Mouse (Mus musculus) hindbrain, embryonic 12.5 days (tissue): ENCODE results near the gene Rln1. TPM values are rescaled to one million over a fixed set of nuclear protein-coding genes. Genes with fewer than 3 reads are reported as not detected.

Experiments used
- ATAC-seq: fragments of 200-750 bp; cut with Nextera tagmentation; 2 replicates; pipeline ENCODE4 v1.8.0; 2017; ENCODE audit warnings: moderate TSS enrichment; ENCODE audit not compliant: low FRiP score
- H3K27ac ChIP-seq: fragments of 300-500 bp; sonication (generic); 2 replicates; pipeline ENCODE4 v1.5.1; 2016; ENCODE audit warnings: mild to moderate bottlenecking
- H3K27me3 ChIP-seq: fragments of 300-500 bp; sonication (generic); 2 replicates; pipeline ENCODE4 v1.6.1; 2016; ENCODE audit warnings: mild to moderate bottlenecking
- H3K36me3 ChIP-seq: fragments of 300-500 bp; sonication (generic); 2 replicates; pipeline ENCODE4 v1.6.1; 2016; ENCODE audit warnings: mild to moderate bottlenecking
- H3K4me1 ChIP-seq: fragments of 300-500 bp; sonication (generic); 2 replicates; pipeline ENCODE4 v1.6.1; 2016
- H3K4me2 ChIP-seq: fragments of 300-500 bp; sonication (generic); replicated peaks from 2 replicates; pipeline ENCODE4 v1.6.1; 2016; ENCODE audit warnings: mild to moderate bottlenecking
- H3K4me3 ChIP-seq: fragments of 300-500 bp; sonication (generic); 2 replicates; pipeline ENCODE4 v1.5.1; 2016; ENCODE audit warnings: mild to moderate bottlenecking
- H3K9ac ChIP-seq: fragments of 300-500 bp; sonication (generic); 2 replicates; pipeline ENCODE4 v1.6.1; 2016; ENCODE audit warnings: mild to moderate bottlenecking, moderate library complexity
- H3K9me3 ChIP-seq: fragments of 300-500 bp; sonication (generic); replicated peaks from 2 replicates; pipeline ENCODE4 v1.6.1; 2016; ENCODE audit warnings: mild to moderate bottlenecking
- WGBS: fragments of 180-500 bp; shearing (Covaris S2); methylation state at CpG from one replicate; pipeline ENCODE4 v1.1.7; 2016; 5-methylcytosine and 5-hydroxymethylcytosine counted together
- polyA plus RNA-seq: library from polyadenylated mRNA; unstranded; fragments of >200 nt; fragmentation: Nextera tagmentation; extraction: Ambion mirVana; gene quantifications from 2 replicates; pipeline ENCODE4 v1.2.1, GENCODE M21; 2016

Gene Rln1
- polyA plus RNA-seq: 1.1 and 1.3 TPM in 2 replicates

DNA sequence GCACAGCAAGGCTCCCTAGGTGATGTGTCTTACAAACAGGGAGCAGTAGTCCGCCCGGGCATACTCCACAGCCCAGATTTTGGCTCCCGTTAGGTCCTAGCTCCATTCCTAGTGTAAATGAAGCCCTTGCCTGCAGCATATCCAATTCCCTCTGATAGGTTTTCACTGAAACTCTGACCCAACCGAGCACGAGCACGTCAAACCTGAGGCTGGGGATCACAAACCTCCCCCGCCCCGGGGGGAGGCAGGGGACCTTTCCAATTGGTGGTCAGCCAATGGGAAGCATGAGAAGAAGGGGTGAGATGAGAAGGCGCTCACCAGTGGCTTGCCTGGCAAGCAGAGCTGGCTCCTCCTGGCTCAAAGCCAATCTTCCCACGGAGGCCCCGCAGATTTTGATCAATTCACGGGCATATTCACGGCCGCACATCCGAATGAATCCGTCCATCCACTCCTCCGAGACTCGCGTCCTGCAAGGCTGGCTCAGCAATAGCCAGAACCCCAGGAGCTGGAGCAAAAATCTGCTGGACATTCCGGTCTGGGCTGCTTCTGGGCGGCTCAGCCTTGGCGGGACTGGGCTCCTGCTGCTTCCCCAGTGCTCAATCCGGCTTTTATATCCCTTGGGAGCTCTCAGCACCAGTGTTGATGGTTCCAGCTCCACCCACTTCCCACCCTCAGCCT lies at the start of gene Rln1:
Gene Rln1 (minus strand): TSS at position 603 of the 678 bp plus-strand sequence.
- Histone ChIP-seq H3K9me3 (no peaks in the 10 kb centered on the region), H3K9ac (peak within 1 kb of the TSS; percentile 56), H3K4me3 (peak within 1 kb of the TSS; percentile 35), H3K36me3 (no peaks in the 10 kb centered on the region), H3K27me3 (peaks cover 8% of the 10 kb centered on the region; the same call in 1 of the 2 replicates), H3K4me1 (peaks cover 5% of the 10 kb centered on the region; the same call in 1 of the 2 replicates), H3K27ac (no peak within 1 kb of the TSS), H3K4me2 (peak within 1 kb of the TSS; percentile 76)
- WGBS: 4% methylated on average over 23 of the region's 23 CpGs
- ATAC-seq: peak; percentile 84

DNA sequence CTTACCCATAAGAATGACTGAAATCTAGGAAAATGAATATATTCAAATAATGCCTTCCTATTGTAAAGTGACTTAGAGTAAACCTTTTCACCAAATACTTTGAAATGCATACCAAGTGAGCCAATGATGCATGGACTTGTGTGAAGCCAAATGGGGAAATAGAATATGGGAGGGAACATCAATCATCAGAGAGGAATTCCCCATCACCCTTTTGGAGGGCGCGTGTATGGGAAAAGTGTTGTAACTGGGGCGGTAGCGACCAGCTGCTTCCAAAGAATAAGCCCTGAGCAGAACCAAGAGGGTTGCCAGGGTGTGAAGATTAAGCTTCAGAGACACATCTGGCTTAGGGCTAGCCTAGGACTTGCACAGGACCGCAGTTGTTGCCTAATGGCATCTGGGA lies 48.9 kb upstream of the Rln1 start:
- ATAC-seq: no peak
- Histone ChIP-seq H3K4me1 (no peaks in the 10 kb centered on the region), H3K4me3 (no peak overlapping the region), H3K27me3 (no peaks in the 10 kb centered on the region), H3K4me2 (no peak overlapping the region), H3K27ac (no peak overlapping the region), H3K9ac (no peak overlapping the region), H3K9me3 (no peaks in the 10 kb centered on the region), H3K36me3 (no peaks in the 10 kb centered on the region)
- 95% methylated on average over 5 of the region's 5 CpGs for WGBS

DNA sequence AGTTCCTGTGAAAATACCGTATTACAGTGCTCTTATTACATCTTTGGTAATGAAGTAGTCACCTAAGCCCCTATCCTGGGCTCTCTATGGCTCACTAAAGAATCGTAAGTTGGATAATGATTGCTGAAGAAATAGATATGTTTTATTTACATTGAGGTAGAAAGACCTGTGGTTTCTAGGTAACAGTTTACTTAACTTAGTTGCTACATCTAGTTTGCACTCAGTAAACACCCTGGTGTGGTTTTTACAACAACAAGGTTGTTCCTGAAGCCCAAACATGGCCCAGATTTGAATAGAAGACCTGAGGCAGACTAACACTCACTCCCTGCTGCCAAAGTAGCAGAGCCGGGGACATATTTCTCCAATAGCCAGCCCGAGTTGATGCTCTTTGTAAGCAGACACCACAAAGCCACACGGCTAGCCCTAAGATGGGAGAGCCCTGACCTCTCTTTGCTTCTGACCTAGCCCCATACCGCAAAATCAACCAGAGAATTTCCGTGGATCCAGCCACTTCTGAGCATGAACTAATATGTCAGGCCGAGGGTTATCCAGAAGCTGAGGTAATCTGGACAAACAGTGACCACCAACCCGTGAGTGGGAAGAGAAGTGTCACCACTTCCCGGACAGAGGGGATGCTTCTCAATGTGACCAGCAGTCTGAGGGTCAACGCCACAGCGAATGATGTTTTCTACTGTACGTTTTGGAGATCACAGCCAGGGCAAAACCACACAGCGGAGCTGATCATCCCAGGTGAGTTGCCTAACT lies 45.6 kb upstream of the Rln1 start:
- no peak for ATAC-seq
- 89% methylated on average over 14 of the region's 14 CpGs for WGBS
- H3K4me2 ChIP-seq: no peak overlapping the region
- no peak overlapping the region for H3K9ac ChIP-seq
- H3K4me3 ChIP-seq: no peak overlapping the region
- H3K27ac ChIP-seq: no peak overlapping the region
- no peaks in the 10 kb centered on the region for H3K4me1 ChIP-seq
- no peaks in the 10 kb centered on the region for H3K9me3 ChIP-seq
- H3K36me3 ChIP-seq: no peaks in the 10 kb centered on the region
- H3K27me3 ChIP-seq: no peaks in the 10 kb centered on the region

DNA sequence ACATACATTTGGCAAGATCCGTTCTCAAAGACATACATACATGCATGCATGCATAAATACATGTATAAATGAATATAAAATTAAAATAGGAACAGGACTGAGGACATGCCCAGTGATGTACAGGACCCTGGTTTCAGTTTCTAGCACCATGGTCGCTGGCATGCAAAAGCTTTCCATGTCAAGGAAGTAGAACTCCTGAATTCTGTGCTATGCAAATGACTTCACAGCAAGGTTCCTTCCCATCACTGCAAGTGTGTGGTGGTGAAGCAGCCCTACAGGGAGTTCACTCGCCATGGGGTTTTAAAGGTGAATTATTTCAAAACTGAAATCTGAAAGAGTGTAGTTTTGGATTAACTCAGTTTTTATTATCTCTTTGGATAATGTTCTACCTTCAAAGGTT lies 41.9 kb upstream of the Rln1 start:
- 67% methylated on average over 3 of the region's 3 CpGs for WGBS
- H3K9ac ChIP-seq: no peak overlapping the region
- ATAC-seq: no peak
- H3K27me3 ChIP-seq: no peaks in the 10 kb centered on the region
- H3K27ac ChIP-seq: no peak overlapping the region
- no peak overlapping the region for H3K4me3 ChIP-seq
- H3K9me3 ChIP-seq: no peaks in the 10 kb centered on the region
- no peak overlapping the region for H3K4me2 ChIP-seq
- H3K36me3 ChIP-seq: no peaks in the 10 kb centered on the region
- no peaks in the 10 kb centered on the region for H3K4me1 ChIP-seq

DNA sequence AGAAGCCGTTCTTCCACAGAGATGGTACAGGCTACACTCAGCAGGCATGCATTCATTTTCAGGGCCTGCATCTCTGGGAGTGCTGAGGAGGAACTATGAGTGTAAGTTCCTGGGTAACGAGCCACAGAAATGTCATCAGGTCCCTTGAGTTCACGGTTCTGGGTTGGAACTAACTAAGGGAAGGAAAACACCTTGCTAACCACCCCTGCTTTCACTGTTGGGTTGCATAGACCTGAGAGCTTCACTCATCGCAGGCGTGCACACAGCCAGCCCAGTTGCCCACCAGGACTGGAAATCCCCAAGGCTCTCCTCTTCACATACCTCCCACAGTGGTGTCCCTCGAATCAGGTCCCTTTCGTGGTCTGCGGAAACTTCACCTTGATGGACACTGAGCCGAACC lies 40.5 kb upstream of the Rln1 start:
- no peaks in the 10 kb centered on the region for H3K9me3 ChIP-seq
- H3K9ac ChIP-seq: no peak overlapping the region
- no peaks in the 10 kb centered on the region for H3K36me3 ChIP-seq
- no peaks in the 10 kb centered on the region for H3K27me3 ChIP-seq
- ATAC-seq: no peak
- no peak overlapping the region for H3K4me3 ChIP-seq
- WGBS: 87% methylated on average over 9 of the region's 9 CpGs
- no peak overlapping the region for H3K27ac ChIP-seq
- no peaks in the 10 kb centered on the region for H3K4me1 ChIP-seq
- H3K4me2 ChIP-seq: no peak overlapping the region

DNA sequence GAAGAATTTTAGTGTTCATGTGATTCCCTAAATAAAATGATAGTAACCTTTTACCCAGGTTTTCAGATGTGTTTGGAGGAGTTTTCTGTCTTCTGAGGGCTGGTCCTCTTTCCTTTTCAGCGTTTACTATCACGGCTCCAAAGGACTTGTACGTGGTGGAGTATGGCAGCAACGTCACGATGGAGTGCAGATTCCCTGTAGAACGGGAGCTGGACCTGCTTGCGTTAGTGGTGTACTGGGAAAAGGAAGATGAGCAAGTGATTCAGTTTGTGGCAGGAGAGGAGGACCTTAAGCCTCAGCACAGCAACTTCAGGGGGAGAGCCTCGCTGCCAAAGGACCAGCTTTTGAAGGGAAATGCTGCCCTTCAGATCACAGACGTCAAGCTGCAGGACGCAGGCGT lies 39.0 kb upstream of the Rln1 start:
- H3K27me3 ChIP-seq: no peaks in the 10 kb centered on the region
- H3K36me3 ChIP-seq: no peaks in the 10 kb centered on the region
- no peaks in the 10 kb centered on the region for H3K4me1 ChIP-seq
- H3K9me3 ChIP-seq: no peaks in the 10 kb centered on the region
- ATAC-seq: no peak
- no peak overlapping the region for H3K27ac ChIP-seq
- peak overlapping the region; percentile 34 for H3K4me2 ChIP-seq
- H3K9ac ChIP-seq: no peak overlapping the region
- WGBS: 42% methylated on average over 11 of the region's 11 CpGs
- peak overlapping the region; percentile 11; the same call in 1 of the 2 replicates for H3K4me3 ChIP-seq

DNA sequence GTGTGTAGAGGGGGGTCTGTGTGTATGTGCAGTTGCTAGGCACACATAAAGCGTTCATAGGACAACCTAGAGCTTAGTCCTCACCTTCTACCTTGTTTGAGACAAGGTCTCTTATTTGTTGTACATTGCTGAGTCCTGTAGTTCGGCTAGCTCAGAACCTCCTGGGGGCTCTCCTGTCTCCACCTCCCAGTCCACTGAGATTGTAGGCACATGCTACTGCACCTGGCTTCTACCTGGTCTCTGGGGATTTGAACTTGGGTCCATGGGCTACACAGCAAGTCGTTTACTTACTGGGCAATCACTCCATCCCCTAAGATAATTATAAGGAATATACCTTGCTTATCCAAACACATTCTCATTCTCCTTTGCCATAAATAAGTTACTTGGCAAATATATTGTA lies 38.2 kb upstream of the Rln1 start:
- Histone ChIP-seq H3K9me3 (no peaks in the 10 kb centered on the region), H3K4me3 (no peak overlapping the region), H3K36me3 (no peaks in the 10 kb centered on the region), H3K27me3 (no peaks in the 10 kb centered on the region; the same call in 1 of the 2 replicates), H3K4me1 (no peaks in the 10 kb centered on the region), H3K27ac (no peak overlapping the region), H3K4me2 (no peak overlapping the region), H3K9ac (no peak overlapping the region)
- no peak for ATAC-seq
- 91% methylated on average over 3 of the region's 3 CpGs for WGBS

DNA sequence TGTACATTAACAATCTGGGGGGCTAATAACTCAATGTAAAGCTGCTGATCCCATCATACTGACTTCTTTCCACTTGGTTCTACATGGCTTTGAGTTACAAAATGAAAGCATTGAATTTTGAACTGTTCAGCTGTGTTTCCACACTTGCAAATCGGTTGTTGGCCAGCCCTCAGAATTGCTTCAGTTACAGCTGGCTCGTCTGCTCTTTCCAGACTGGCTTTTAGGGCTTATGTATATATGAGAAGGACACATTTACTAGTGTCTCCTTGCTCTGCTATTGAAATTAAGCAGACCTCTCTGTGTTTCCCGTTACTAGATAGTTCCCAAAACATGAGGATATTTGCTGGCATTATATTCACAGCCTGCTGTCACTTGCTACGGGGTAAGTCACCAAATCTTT lies 37.7 kb upstream of the Rln1 start:
- peaks cover 5% of the 10 kb centered on the region; the same call in 1 of the 2 replicates for H3K4me1 ChIP-seq
- H3K4me2 ChIP-seq: no peak overlapping the region
- WGBS: 82% methylated on average over 4 of the region's 4 CpGs
- H3K9me3 ChIP-seq: no peaks in the 10 kb centered on the region
- no peak overlapping the region for H3K9ac ChIP-seq
- no peaks in the 10 kb centered on the region; the same call in 1 of the 2 replicates for H3K27me3 ChIP-seq
- no peaks in the 10 kb centered on the region for H3K36me3 ChIP-seq
- H3K27ac ChIP-seq: no peak overlapping the region
- H3K4me3 ChIP-seq: no peak overlapping the region
- ATAC-seq: no peak

DNA sequence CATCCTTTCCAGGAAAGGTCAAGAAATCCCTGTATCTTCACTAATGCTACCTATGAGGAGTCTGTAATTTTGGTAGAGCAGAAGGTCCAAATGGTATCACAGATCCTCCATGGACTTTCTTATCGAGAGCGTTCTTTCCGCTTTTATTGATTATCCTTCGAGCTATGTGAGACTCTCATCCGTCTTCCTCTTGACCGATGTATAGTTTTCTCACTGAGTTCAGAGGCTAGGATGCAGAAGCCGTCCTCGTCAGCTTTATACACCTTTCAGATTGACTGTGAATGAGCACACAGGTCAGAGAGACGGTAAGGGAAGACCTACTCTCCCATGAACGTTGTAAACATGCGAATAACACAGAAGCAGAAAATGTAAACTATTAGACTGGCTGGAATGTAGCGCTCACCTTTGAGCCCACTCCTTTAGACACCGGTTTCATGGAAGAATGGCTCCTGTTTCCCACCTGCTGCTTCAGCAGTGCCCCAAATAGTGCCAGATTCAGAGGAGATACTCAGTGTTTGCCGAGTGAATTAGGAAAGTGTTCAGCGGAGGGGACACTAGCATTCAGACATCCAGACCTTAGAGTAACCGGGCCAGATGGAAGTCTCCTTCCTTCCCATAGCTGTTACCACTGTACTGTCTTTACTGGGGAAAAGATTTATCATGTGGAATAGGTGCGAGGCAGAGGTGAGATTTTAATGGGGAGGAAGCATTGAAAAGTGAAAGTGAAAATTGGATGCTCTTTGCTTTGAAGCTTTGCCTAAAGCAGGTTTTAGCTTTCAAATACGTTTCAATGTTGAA lies 37.0 kb upstream of the Rln1 start:
- Histone ChIP-seq H3K4me1 (peaks cover 6% of the 10 kb centered on the region; the same call in 1 of the 2 replicates), H3K27me3 (no peaks in the 10 kb centered on the region; the same call in 1 of the 2 replicates), H3K9ac (no peak overlapping the region), H3K36me3 (no peaks in the 10 kb centered on the region), H3K4me3 (no peak overlapping the region), H3K9me3 (no peaks in the 10 kb centered on the region), H3K27ac (no peak overlapping the region), H3K4me2 (no peak overlapping the region)
- ATAC-seq: no peak
- 81% methylated on average over 18 of the region's 18 CpGs for WGBS

DNA sequence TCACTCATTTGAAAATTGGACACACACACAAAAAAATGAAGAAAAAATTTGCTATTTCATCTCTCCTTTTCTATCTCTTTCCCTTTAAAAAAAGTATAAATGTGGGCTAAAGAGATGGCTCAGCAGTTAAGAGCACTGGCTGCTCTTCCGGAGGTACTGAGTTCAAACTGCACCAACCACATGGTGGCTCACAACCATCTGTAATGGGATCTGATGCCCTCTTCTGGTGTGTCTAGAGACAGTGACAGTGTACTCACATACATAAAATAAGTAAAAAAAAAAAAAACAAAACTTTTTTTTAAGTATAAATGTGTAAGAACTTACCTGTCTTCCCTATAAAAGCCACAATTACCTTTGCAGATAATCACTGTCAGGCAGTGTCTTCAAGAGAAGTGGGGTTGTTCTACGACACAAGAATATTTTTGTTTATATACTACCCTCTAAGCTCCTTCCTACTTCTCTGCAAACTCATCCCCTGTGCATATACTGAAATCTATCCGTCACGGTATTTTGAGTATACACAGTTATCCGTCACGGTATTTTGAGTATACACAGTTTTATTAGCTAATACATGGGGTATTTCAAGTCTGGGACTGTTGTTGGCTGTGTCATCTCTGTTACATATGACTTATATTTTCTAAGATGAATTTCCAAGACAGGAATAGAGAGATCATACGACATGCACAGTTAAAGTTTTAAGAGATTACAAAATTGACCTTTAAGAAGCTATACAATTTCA lies 36.2 kb upstream of the Rln1 start:
- H3K9ac ChIP-seq: no peak overlapping the region
- no peaks in the 10 kb centered on the region for H3K9me3 ChIP-seq
- no peak overlapping the region for H3K27ac ChIP-seq
- 88% methylated on average over 7 of the region's 7 CpGs for WGBS
- H3K4me3 ChIP-seq: no peak overlapping the region
- H3K36me3 ChIP-seq: no peaks in the 10 kb centered on the region
- H3K4me2 ChIP-seq: no peak overlapping the region
- H3K27me3 ChIP-seq: no peaks in the 10 kb centered on the region; the same call in 1 of the 2 replicates
- no peak for ATAC-seq
- H3K4me1 ChIP-seq: peaks cover 6% of the 10 kb centered on the region; the same call in 1 of the 2 replicates

DNA sequence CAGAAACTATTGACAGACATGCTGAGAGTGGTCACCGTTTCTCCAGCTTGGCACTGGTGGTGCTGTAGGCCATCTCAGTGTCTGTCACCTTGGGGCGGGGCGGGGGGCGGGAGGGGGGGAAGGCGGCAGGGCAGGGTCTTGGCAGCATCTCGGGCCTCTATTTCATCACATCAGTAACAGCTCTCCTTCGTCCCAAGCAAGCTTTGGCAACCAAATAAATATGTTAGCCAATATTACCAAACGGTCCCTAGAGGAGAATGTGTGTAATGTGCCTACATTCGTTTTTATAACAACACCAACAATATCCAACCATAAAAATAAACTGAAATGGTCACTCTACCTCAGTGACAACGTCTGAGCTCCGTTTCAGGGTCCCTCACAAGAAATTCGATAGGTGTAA lies 35.6 kb upstream of the Rln1 start:
- ATAC-seq: no peak

More for the DNA sequence above, 35.6 kb upstream of the Rln1 start:
- Histone ChIP-seq H3K36me3 (no peaks in the 10 kb centered on the region), H3K27ac (no peak overlapping the region), H3K4me1 (peaks cover 6% of the 10 kb centered on the region; the same call in 1 of the 2 replicates), H3K4me3 (no peak overlapping the region), H3K27me3 (no peaks in the 10 kb centered on the region; the same call in 1 of the 2 replicates), H3K4me2 (no peak overlapping the region), H3K9ac (no peak overlapping the region), H3K9me3 (no peaks in the 10 kb centered on the region)
- 73% methylated on average over 12 of the region's 12 CpGs for WGBS
